Mouse (Mus musculus): Measurements from ENCODE around the gene Psmg4. TPM values are rescaled to one million over a fixed set of nuclear protein-coding genes. Genes with fewer than 3 reads are reported as not detected.
A peak's percentile ranks its signal among the peaks of the same experiment; 100 is the strongest.

Gene Psmg4
- 109 and 118 TPM in 2 replicates for polyA plus RNA-seq (2016; fragmentation: Nextera tagmentation; extraction: Ambion mirVana)

GRCm38 (mm10) chr13:34162491-34163303 is at the start of gene Psmg4:
Gene Psmg4, plus strand, starts transcription at chr13:34162964.
- peak; percentile 96 for ATAC-seq (ENCODE audit: low FRiP score, low read depth)
- H3K4me1 ChIP-seq, result peaks cover 11% of the 10 kb centered on the region
- H3K36me3 ChIP-seq, result peaks cover 11% of the 10 kb centered on the region
- 0 out of 2 replicates have a peak, but pooled peaks cover 2% of the 10 kb centered on the region for H3K9me3 ChIP-seq
- peak within 1 kb of the TSS; percentile 66 for H3K4me2 ChIP-seq (replicated peaks)
- peak within 1 kb of the TSS; percentile 65 for H3K4me3 ChIP-seq
- H3K27ac ChIP-seq (replicated peaks), result peak within 1 kb of the TSS; percentile 82
- H3K9ac ChIP-seq (replicated peaks), result peak within 1 kb of the TSS; percentile 63
- 4% methylated on average over 44 of the region's 44 CpGs for WGBS
- H3K27me3 ChIP-seq, result no peaks in the 10 kb centered on the region

GRCm38 (mm10) chr13:34113086-34113485 is 49.7 kb upstream of the Psmg4 start:
- no peaks in the 10 kb centered on the region for H3K27me3 ChIP-seq
- H3K4me1 ChIP-seq, result peaks cover 8% of the 10 kb centered on the region; the same call in 1 of the 2 replicates
- WGBS, result 85% methylated on average over 3 of the region's 3 CpGs
- no peaks in the 10 kb centered on the region for H3K36me3 ChIP-seq
- no peak overlapping the region for H3K9ac ChIP-seq (replicated peaks)
- H3K4me2 ChIP-seq (replicated peaks), result no peak overlapping the region
- no peak overlapping the region for H3K4me3 ChIP-seq
- ATAC-seq (ENCODE audit: low FRiP score, low read depth), result no peak
- H3K27ac ChIP-seq (replicated peaks), result no peak overlapping the region
- H3K9me3 ChIP-seq, result no peaks in the 10 kb centered on the region

- 94% methylated on average over 4 of the region's 4 CpGs for WGBS
- Histone ChIP-seq H3K36me3 (no peaks in the 10 kb centered on the region), H3K4me3 (no peak overlapping the region), H3K4me2 (replicated peaks) (no peak overlapping the region), H3K9ac (replicated peaks) (no peak overlapping the region), H3K4me1 (peaks cover 4% of the 10 kb centered on the region; the same call in 1 of the 2 replicates), H3K9me3 (no peaks in the 10 kb centered on the region), H3K27ac (replicated peaks) (no peak overlapping the region), H3K27me3 (no peaks in the 10 kb centered on the region)
- ATAC-seq (ENCODE audit: low FRiP score, low read depth), result no peak
These were observed 48.1 kb upstream of the Psmg4 start for GRCm38 (mm10) chr13:34114654-34115053.

GRCm38 (mm10) chr13:34116508-34116907 is 46.3 kb upstream of the Psmg4 start:
- H3K36me3 ChIP-seq, result 0 out of 2 replicates have a peak, but pooled peaks cover 7% of the 10 kb centered on the region

GRCm38 (mm10) chr13:34118816-34119215 is 43.9 kb upstream of the Psmg4 start:
- no peak overlapping the region for H3K27ac ChIP-seq (replicated peaks)
- H3K4me2 ChIP-seq (replicated peaks), result no peak overlapping the region
- H3K36me3 ChIP-seq, result peaks cover 22% of the 10 kb centered on the region
- 82% methylated on average over 4 of the region's 4 CpGs for WGBS
- no peaks in the 10 kb centered on the region for H3K27me3 ChIP-seq
- H3K4me1 ChIP-seq, result peaks cover 12% of the 10 kb centered on the region
- H3K9me3 ChIP-seq, result no peaks in the 10 kb centered on the region
- H3K9ac ChIP-seq (replicated peaks), result no peak overlapping the region
- no peak overlapping the region for H3K4me3 ChIP-seq
- no peak for ATAC-seq (ENCODE audit: low FRiP score, low read depth)

More at GRCm38 (mm10) chr13:34116508-34116907, 46.3 kb upstream of the Psmg4 start:
- Histone ChIP-seq H3K4me2 (replicated peaks) (no peak overlapping the region), H3K27ac (replicated peaks) (no peak overlapping the region), H3K4me1 (no peaks in the 10 kb centered on the region), H3K9me3 (no peaks in the 10 kb centered on the region), H3K4me3 (no peak overlapping the region), H3K9ac (replicated peaks) (no peak overlapping the region), H3K27me3 (no peaks in the 10 kb centered on the region)
- no peak for ATAC-seq (ENCODE audit: low FRiP score, low read depth)
- WGBS, result 81% methylated on average over 6 of the region's 6 CpGs

- peaks cover 27% of the 10 kb centered on the region for H3K36me3 ChIP-seq
- no peak overlapping the region for H3K27ac ChIP-seq (replicated peaks)
- no peak overlapping the region for H3K4me2 ChIP-seq (replicated peaks)
- peaks cover 18% of the 10 kb centered on the region for H3K4me1 ChIP-seq
- no peaks in the 10 kb centered on the region for H3K9me3 ChIP-seq
- H3K27me3 ChIP-seq, result no peaks in the 10 kb centered on the region
- H3K9ac ChIP-seq (replicated peaks), result no peak overlapping the region
- H3K4me3 ChIP-seq, result no peak overlapping the region
- ATAC-seq (ENCODE audit: low FRiP score, low read depth), result no peak
- 87% methylated on average over 4 of the region's 4 CpGs for WGBS
These were observed 43.4 kb upstream of the Psmg4 start for GRCm38 (mm10) chr13:34119406-34119805.

- no peaks in the 10 kb centered on the region for H3K27me3 ChIP-seq
- no peak overlapping the region for H3K4me3 ChIP-seq
- no peak for ATAC-seq (ENCODE audit: low FRiP score, low read depth)
- WGBS, result 96% methylated on average over 2 of the region's 2 CpGs
- no peak overlapping the region for H3K4me2 ChIP-seq (replicated peaks)
- no peak overlapping the region for H3K9ac ChIP-seq (replicated peaks)
- H3K27ac ChIP-seq (replicated peaks), result no peak overlapping the region
- H3K4me1 ChIP-seq, result peaks cover 29% of the 10 kb centered on the region
- H3K36me3 ChIP-seq, result peaks cover 38% of the 10 kb centered on the region
- H3K9me3 ChIP-seq, result no peaks in the 10 kb centered on the region
These were observed 42.2 kb upstream of the Psmg4 start for GRCm38 (mm10) chr13:34120536-34120935.

GRCm38 (mm10) chr13:34125711-34126110 is 37.1 kb upstream of the Psmg4 start:
- Histone ChIP-seq H3K4me2 (replicated peaks) (peak overlapping the region; percentile 62), H3K4me3 (peak overlapping the region; percentile 38), H3K27ac (replicated peaks) (0 out of 2 replicates have a peak overlapping the region, but pooled peaks have one; percentile 2), H3K27me3 (no peaks in the 10 kb centered on the region), H3K9me3 (no peaks in the 10 kb centered on the region), H3K36me3 (peaks cover 56% of the 10 kb centered on the region), H3K9ac (replicated peaks) (peak overlapping the region; percentile 54), H3K4me1 (peaks cover 42% of the 10 kb centered on the region)
- ATAC-seq (ENCODE audit: low FRiP score, low read depth), result no peak
- WGBS, result 67% methylated on average over 4 of the region's 4 CpGs

GRCm38 (mm10) chr13:34128276-34129114 is 34.3 kb upstream of the Psmg4 start:
- Histone ChIP-seq H3K4me3 (peak overlapping the region; percentile 89), H3K4me2 (replicated peaks) (peak overlapping the region; percentile 86), H3K9ac (replicated peaks) (peak overlapping the region; percentile 97), H3K27ac (replicated peaks) (peak overlapping the region; percentile 100), H3K36me3 (peaks cover 41% of the 10 kb centered on the region), H3K27me3 (no peaks in the 10 kb centered on the region), H3K4me1 (peaks cover 46% of the 10 kb centered on the region), H3K9me3 (no peaks in the 10 kb centered on the region)
- ATAC-seq (ENCODE audit: low FRiP score, low read depth), result no peak
- 41% methylated on average over 9 of the region's 9 CpGs for WGBS

GRCm38 (mm10) chr13:34129485-34130225 is 33.1 kb upstream of the Psmg4 start:
- H3K36me3 ChIP-seq, result peaks cover 30% of the 10 kb centered on the region
- H3K9me3 ChIP-seq, result no peaks in the 10 kb centered on the region
- H3K4me3 ChIP-seq, result peak overlapping the region; percentile 89
- peak; percentile 4; the same call in 1 of the 2 replicates for ATAC-seq (ENCODE audit: low FRiP score, low read depth)
- peak overlapping the region; percentile 100 for H3K27ac ChIP-seq (replicated peaks)
- peaks cover 40% of the 10 kb centered on the region for H3K4me1 ChIP-seq
- H3K4me2 ChIP-seq (replicated peaks), result peak overlapping the region; percentile 86
- H3K9ac ChIP-seq (replicated peaks), result peak overlapping the region; percentile 97
- WGBS, result under 1% methylated on average over 31 of the region's 31 CpGs
- H3K27me3 ChIP-seq, result no peaks in the 10 kb centered on the region

- Histone ChIP-seq H3K9me3 (no peaks in the 10 kb centered on the region), H3K4me3 (peak within 1 kb of the TSS; percentile 89), H3K27ac (replicated peaks) (peak within 1 kb of the TSS; percentile 100), H3K27me3 (no peaks in the 10 kb centered on the region), H3K4me2 (replicated peaks) (peak within 1 kb of the TSS; percentile 86), H3K36me3 (peaks cover 24% of the 10 kb centered on the region), H3K4me1 (peaks cover 40% of the 10 kb centered on the region), H3K9ac (replicated peaks) (peak within 1 kb of the TSS; percentile 97)
- WGBS, result under 1% methylated on average over 26 of the region's 26 CpGs
- ATAC-seq (ENCODE audit: low FRiP score, low read depth), result peak; percentile 91
These were observed 32.5 kb upstream of the Psmg4 start, which contains the start of gene Tubb2b for GRCm38 (mm10) chr13:34130226-34130731. Gene Tubb2b, minus strand, starts transcription at chr13:34130466.
